In genomic region chr4:149732800-149733199, GRCm38 (mm10) we compare ENCODE assay signal across 8 mouse cellular contexts. TPM values are rescaled to one million over a fixed set of nuclear protein-coding genes. Genes with fewer than 3 reads are reported as not detected.
DNase-seq lines count a peak whose midpoint lies in the region; ATAC-seq and TF ChIP-seq lines count a peak whose summit lies in the region.

No protein-coding gene starts in this region.

- H3K36me3 ChIP-seq in heart, adult 2 months (ENCODE audit: control insufficient read depth, insufficient read depth, low read length), result no peaks in the 10 kb centered on the region
- peaks cover 65% of the 10 kb centered on the region for H3K36me3 ChIP-seq in midbrain, embryonic 10.5 days

- 15% methylated on average over 10 of the region's 10 CpGs for WGBS in heart, adult 2 months
- 77% methylated on average over 10 of the region's 10 CpGs for WGBS in midbrain, embryonic 10.5 days

- no peak overlapping the region for H3K4me3 ChIP-seq in layer of hippocampus, adult 2 months
- H3K4me3 ChIP-seq in heart, adult 2 months, result no peak overlapping the region
- H3K4me3 ChIP-seq in midbrain, embryonic 10.5 days, result no peak overlapping the region

- peak; percentile 79; the same call in 1 of the 2 replicates for TF ChIP-seq EP300 in heart, adult 2 months (IDR thresholded peaks at IDR 0.05; ENCODE audit: insufficient read depth, low read depth, low read length)

- H3K9ac ChIP-seq in heart, adult 2 months (ENCODE audit: low read depth, low read length), result peak overlapping the region; percentile 14

- H3K79me2 ChIP-seq in heart, adult 2 months (replicated peaks; ENCODE audit: control insufficient read depth, insufficient read depth, low read length), result peaks cover 4% of the 10 kb centered on the region

- peak; percentile 60 for TF ChIP-seq POLR2A in heart, adult 2 months (IDR thresholded peaks at IDR 0.05; ENCODE audit: insufficient read depth, low read depth, low read length)

- DNase-seq in adrenal gland, postnatal 14 days, result peak; percentile 50
- DNase-seq in adrenal gland, postnatal 4 days (ENCODE audit: low spot score in 2 of 2), result no peak
- DNase-seq in layer of hippocampus, adult 2 months (ENCODE audit: low spot score in 2 of 2), result no peak
- no peak for DNase-seq in layer of hippocampus, postnatal 14 days (ENCODE audit: low spot score in 2 of 2)
- DNase-seq in heart, adult 2 months, result peak; percentile 56 to 59
- DNase-seq in kidney, postnatal 4 days, result peak; percentile 46 to 65
- DNase-seq in midbrain, embryonic 10.5 days (ENCODE audit: low spot score), result no peak

- H3K27me3 ChIP-seq in heart, adult 2 months (ENCODE audit: control insufficient read depth, insufficient read depth, low read length), result no peaks in the 10 kb centered on the region
- no peaks in the 10 kb centered on the region for H3K27me3 ChIP-seq in midbrain, embryonic 10.5 days (ENCODE audit: low read depth, poor library complexity, severe bottlenecking)

- peaks cover 57% of the 10 kb centered on the region for H3K4me1 ChIP-seq in heart, adult 2 months (ENCODE audit: control insufficient read depth, insufficient read depth, low read length)
- peaks cover 67% of the 10 kb centered on the region for H3K4me1 ChIP-seq in midbrain, embryonic 10.5 days

- H3K9me3 ChIP-seq in midbrain, embryonic 10.5 days (replicated peaks), result no peaks in the 10 kb centered on the region

- peak overlapping the region; percentile 18; the same call in 1 of the 2 replicates for H3K27ac ChIP-seq in layer of hippocampus, adult 2 months
- peak overlapping the region; percentile 76 for H3K27ac ChIP-seq in heart, adult 2 months
- H3K27ac ChIP-seq in midbrain, embryonic 10.5 days (replicated peaks), result no peak overlapping the region

- intact Hi-C loops in heart, adult 2 months (cut with DNase I), result no loop called here

- ATAC-seq in erythroid progenitor cell, adult 5-6 weeks (replicated peaks; ENCODE audit: low FRiP score, poor library complexity, severe bottlenecking), result no peak

- TF ChIP-seq CTCF in layer of hippocampus, adult 2 months (conservative IDR thresholded peaks at IDR 0.05), result no peak
- TF ChIP-seq CTCF in heart, adult 2 months (IDR thresholded peaks at IDR 0.05), result no peak

RNA-seq across cellular contexts. Expression of gene Tmem201, which starts 5.0 kb away (rescaled TPM):
- total RNA-seq in adrenal gland, postnatal 14 days (2021), result 32.1 and 36.3 TPM in 2 replicates
- total RNA-seq in adrenal gland, postnatal 4 days (2021), result 10 to 100 TPM; 41.2 to 48.6 TPM
- total RNA-seq in layer of hippocampus, adult 2 months (2021), result 10 to 100 TPM; 69.7 to 78.3 TPM
- total RNA-seq in layer of hippocampus, postnatal 14 days (2021), result 10 to 100 TPM; 64.8 to 69.1 TPM
- 10 to 100 TPM; 85.9 to 93.3 TPM for total RNA-seq in heart, adult 2 months (2021)
- 106 and 107 TPM in 2 replicates for polyA plus RNA-seq in heart, adult 2 months (2012; rRNA removed)
- total RNA-seq in erythroid progenitor cell, adult 5-6 weeks (2015; ENCODE audit: low replicate concordance), result 1.8 and 2.5 TPM in 2 replicates
- 0.53 and 1.7 TPM in 2 replicates for total RNA-seq in erythroid progenitor cell, adult 5-6 weeks (2017; ENCODE audit: low replicate concordance)
- polyA plus RNA-seq in midbrain, embryonic 10.5 days (2016; fragmentation: Nextera tagmentation; extraction: Ambion mirVana), result 38.7 and 44.3 TPM in 2 replicates

RNA-seq across cellular contexts. Expression of gene Pik3cd, which starts 30.4 kb away (rescaled TPM):
- total RNA-seq in adrenal gland, postnatal 14 days (2021), result 4.4 and 19.1 TPM in 2 replicates
- 1 to 10 TPM; 6.8 to 8.0 TPM for total RNA-seq in adrenal gland, postnatal 4 days (2021)
- 10 to 100 TPM; 19.6 to 23.5 TPM for total RNA-seq in layer of hippocampus, adult 2 months (2021)
- total RNA-seq in layer of hippocampus, postnatal 14 days (2021), result 10 to 100 TPM; 25.2 to 27.7 TPM
- total RNA-seq in heart, adult 2 months (2021), result 1 to 10 TPM; 3.4 to 4.2 TPM
- 3.6 and 4.7 TPM in 2 replicates for polyA plus RNA-seq in heart, adult 2 months (2012; rRNA removed)
- 5.9 and 8.6 TPM in 2 replicates for total RNA-seq in erythroid progenitor cell, adult 5-6 weeks (2015; ENCODE audit: low replicate concordance)
- total RNA-seq in erythroid progenitor cell, adult 5-6 weeks (2017; ENCODE audit: low replicate concordance), result 7.8 and 16.3 TPM in 2 replicates
- 7.9 and 11.2 TPM in 2 replicates for polyA plus RNA-seq in midbrain, embryonic 10.5 days (2016; fragmentation: Nextera tagmentation; extraction: Ambion mirVana)

RNA-seq across cellular contexts. Expression of gene Slc25a33, which starts 41.3 kb away (rescaled TPM):
- 30.6 and 36.6 TPM in 2 replicates for total RNA-seq in adrenal gland, postnatal 14 days (2021)
- 10 to 100 TPM; 13.2 to 16.8 TPM for total RNA-seq in adrenal gland, postnatal 4 days (2021)
- total RNA-seq in layer of hippocampus, adult 2 months (2021), result 10 to 100 TPM; 35.6 to 35.8 TPM
- total RNA-seq in layer of hippocampus, postnatal 14 days (2021), result 10 to 100 TPM; 37.6 to 40.3 TPM
- total RNA-seq in heart, adult 2 months (2021), result 10 to 100 TPM; 22.3 to 26.0 TPM
- 19.0 and 20.3 TPM in 2 replicates for polyA plus RNA-seq in heart, adult 2 months (2012; rRNA removed)
- total RNA-seq in erythroid progenitor cell, adult 5-6 weeks (2015; ENCODE audit: low replicate concordance), result 1.1 TPM in 1 of 2 replicates, not detected in the other
- 0.64 TPM in 1 of 2 replicates, not detected in the other for total RNA-seq in erythroid progenitor cell, adult 5-6 weeks (2017; ENCODE audit: low replicate concordance)
- polyA plus RNA-seq in midbrain, embryonic 10.5 days (2016; fragmentation: Nextera tagmentation; extraction: Ambion mirVana), result 16.3 and 18.0 TPM in 2 replicates

Comparison
In these comparisons a context has a peak if more than half of its experiments do, and no peak if none do; other contexts are left out.
1. DNase-seq: peak in adrenal gland, postnatal 14 days (single experiment), heart, adult 2 months (2 of 2) and kidney, postnatal 4 days (2 of 2); none in adrenal gland, postnatal 4 days (0 of 2), layer of hippocampus, adult 2 months (0 of 2), layer of hippocampus, postnatal 14 days (0 of 2) and midbrain, embryonic 10.5 days (single experiment).
2. RNA of gene Slc25a33, which starts 41.3 kb away (total RNA-seq): 37.6 to 40.3 TPM in layer of hippocampus, postnatal 14 days, 35.6 to 35.8 TPM in layer of hippocampus, adult 2 months, 30.6 to 36.6 TPM in adrenal gland, postnatal 14 days, 22.3 to 26.0 TPM in heart, adult 2 months and 13.2 to 16.8 TPM in adrenal gland, postnatal 4 days; 0.64 to 1.1 TPM in erythroid progenitor cell, adult 5-6 weeks; every median in the first group is over 4 times any median in the second.